Mouse (Mus musculus): ENCODE measurements around the gene Neurl3.

Gene Neurl3

GRCm38 (mm10) chr1:36274455-36274854, at the start of gene Neurl3:
Gene Neurl3, minus strand, starts transcription at chr1:36274679.
- DNase-seq = no peak

- peak; percentile 61 to 75 for DNase-seq
Measured at GRCm38 (mm10) chr1:36323746-36324448, 49.4 kb upstream of the Neurl3 start.

- no peak for DNase-seq
Measured at GRCm38 (mm10) chr1:36323076-36323475, 48.6 kb upstream of the Neurl3 start.

- peak in 1 of 2 experiments; percentile 43 for DNase-seq
Measured at GRCm38 (mm10) chr1:36321829-36322573, 47.5 kb upstream of the Neurl3 start.

GRCm38 (mm10) chr1:36321164-36321563, 46.7 kb upstream of the Neurl3 start:
- no peak for DNase-seq

- no peak for DNase-seq
Measured at GRCm38 (mm10) chr1:36315776-36316100, 41.3 kb upstream of the Neurl3 start.

GRCm38 (mm10) chr1:36314959-36315775, 40.7 kb upstream of the Neurl3 start:
- peak in 1 of 2 experiments; percentile 50 for DNase-seq

GRCm38 (mm10) chr1:36309498-36309901, 35.0 kb upstream of the Neurl3 start:
- peak in 1 of 2 experiments; percentile 53 for DNase-seq

GRCm38 (mm10) chr1:36308966-36309475, 34.5 kb upstream of the Neurl3 start:
- no peak for DNase-seq

GRCm38 (mm10) chr1:36308451-36308901, 34.0 kb upstream of the Neurl3 start:
- peak; percentile 37 to 53 for DNase-seq

GRCm38 (mm10) chr1:36307495-36308280, 33.2 kb upstream of the Neurl3 start, which contains the start of gene Arid5a:
Gene Arid5a, plus strand, starts transcription at chr1:36307733.
- peak; percentile 89 to 94 for DNase-seq

- no peak for DNase-seq
Measured at GRCm38 (mm10) chr1:36307121-36307494, 32.6 kb upstream of the Neurl3 start.

GRCm38 (mm10) chr1:36306120-36306519, 31.6 kb upstream of the Neurl3 start:
- no peak for DNase-seq

GRCm38 (mm10) chr1:36304764-36305163, 30.3 kb upstream of the Neurl3 start:
- peak in 1 of 2 experiments; percentile 27 for DNase-seq

- peak; percentile 65 to 74 for DNase-seq
Measured at GRCm38 (mm10) chr1:36303381-36304320, 29.2 kb upstream of the Neurl3 start.

- no peak for DNase-seq
Measured at GRCm38 (mm10) chr1:36302957-36303356, 28.5 kb upstream of the Neurl3 start.

- no peak for DNase-seq
Measured at GRCm38 (mm10) chr1:36302273-36302672, 27.8 kb upstream of the Neurl3 start.

GRCm38 (mm10) chr1:36300486-36300885, 26.0 kb upstream of the Neurl3 start:
- no peak for DNase-seq

- no peak for DNase-seq
Measured at GRCm38 (mm10) chr1:36299676-36300075, 25.2 kb upstream of the Neurl3 start.

GRCm38 (mm10) chr1:36299126-36299525, 24.6 kb upstream of the Neurl3 start:
- DNase-seq = no peak

GRCm38 (mm10) chr1:36298107-36298506, 23.6 kb upstream of the Neurl3 start:
- DNase-seq = no peak

Measured in kidney, postnatal 4 days (tissue).